Mouse (Mus musculus): Measurements from ENCODE around the gene Pdpn.

The Pdpn gene

DNA sequence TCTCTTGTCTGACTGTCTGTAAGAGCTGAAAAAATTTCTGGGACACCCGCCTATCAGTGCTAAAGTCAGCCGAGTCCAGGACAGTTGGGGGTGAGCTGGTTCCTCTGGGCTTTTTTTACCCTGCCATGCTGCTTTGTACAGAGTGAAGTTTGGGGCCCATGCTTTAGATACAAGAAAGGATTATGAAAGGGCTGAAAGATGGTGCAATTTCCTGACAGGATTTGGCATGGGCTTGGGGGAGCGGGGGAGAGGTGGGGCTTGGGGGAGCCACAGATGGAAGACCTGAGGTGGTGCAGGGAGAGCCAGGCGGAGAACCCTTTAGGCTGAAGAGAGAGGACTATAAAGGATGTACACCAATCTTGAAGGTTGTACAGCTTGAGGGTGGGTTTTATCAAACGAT lies 60.2 kb downstream of the Pdpn start:
- no peak for DNase-seq (ENCODE audit: low read depth, low spot score)

GRCm38 (mm10) chr4:143238241-143239031 lies 60.9 kb downstream of the Pdpn start:
- peak; percentile 88 for DNase-seq (ENCODE audit: low read depth, low spot score)

GRCm38 (mm10) chr4:143231790-143232422 lies 67.5 kb downstream of the Pdpn start:
- DNase-seq (ENCODE audit: low read depth, low spot score) = no peak

GRCm38 (mm10) chr4:143231110-143231509 lies 68.3 kb downstream of the Pdpn start:
- no peak for DNase-seq (ENCODE audit: low read depth, low spot score)

GRCm38 (mm10) chr4:143227976-143228375 lies 71.4 kb downstream of the Pdpn start:
- peak; percentile 83 for DNase-seq (ENCODE audit: low read depth, low spot score)

DNA sequence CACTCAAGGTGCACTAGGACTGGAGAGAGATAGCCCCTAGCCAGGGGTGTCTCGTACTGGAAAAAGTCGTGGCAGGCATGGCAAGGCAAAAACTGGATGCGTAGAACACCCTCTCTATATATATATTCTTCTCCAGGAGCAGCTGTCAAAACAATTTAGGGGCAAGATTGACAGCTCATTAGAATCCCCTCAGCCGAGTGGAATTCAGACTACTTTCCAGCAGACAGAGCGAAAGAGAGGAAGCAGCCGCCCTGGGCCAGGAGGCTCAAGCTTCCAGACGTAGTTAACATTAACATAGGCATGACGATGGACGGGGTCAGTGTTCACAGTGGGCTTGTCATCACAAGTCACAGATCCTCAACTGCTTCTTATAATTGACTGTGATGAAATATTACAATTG lies 73.5 kb downstream of the Pdpn start:
- no peak for DNase-seq (ENCODE audit: low read depth, low spot score)

- no peak for DNase-seq (ENCODE audit: low read depth, low spot score)
Observed at GRCm38 (mm10) chr4:143219316-143219751, 80.0 kb downstream of the Pdpn start.

DNA sequence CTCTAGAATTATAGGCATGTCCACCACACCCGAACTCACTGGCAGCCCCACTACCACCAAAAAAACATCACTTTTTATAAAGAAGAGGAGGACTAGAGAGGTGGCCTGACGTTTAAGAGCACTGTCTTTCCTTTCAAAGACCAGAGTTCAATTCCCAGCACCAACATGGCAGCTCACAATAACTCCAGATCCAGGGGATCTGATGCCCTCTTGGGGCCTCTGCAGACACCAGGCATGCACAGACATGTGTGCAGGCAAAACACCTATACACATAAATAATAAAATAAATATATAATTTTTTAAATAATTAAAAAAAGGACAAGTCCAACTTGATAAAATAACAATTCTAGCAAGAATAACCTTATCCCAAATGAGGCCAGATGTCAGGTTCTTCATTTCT lies 80.5 kb downstream of the Pdpn start:
- no peak for DNase-seq (ENCODE audit: low read depth, low spot score)

Measured in ES-CJ7 (cell line).